Mouse (Mus musculus): ENCODE measurements around the gene Melk. TPM values are rescaled to one million over a fixed set of nuclear protein-coding genes. Genes with fewer than 3 reads are reported as not detected.

The Melk gene
- polyA plus RNA-seq (2012; rRNA removed): 10.5 and 12.9 TPM in 2 replicates

DNA sequence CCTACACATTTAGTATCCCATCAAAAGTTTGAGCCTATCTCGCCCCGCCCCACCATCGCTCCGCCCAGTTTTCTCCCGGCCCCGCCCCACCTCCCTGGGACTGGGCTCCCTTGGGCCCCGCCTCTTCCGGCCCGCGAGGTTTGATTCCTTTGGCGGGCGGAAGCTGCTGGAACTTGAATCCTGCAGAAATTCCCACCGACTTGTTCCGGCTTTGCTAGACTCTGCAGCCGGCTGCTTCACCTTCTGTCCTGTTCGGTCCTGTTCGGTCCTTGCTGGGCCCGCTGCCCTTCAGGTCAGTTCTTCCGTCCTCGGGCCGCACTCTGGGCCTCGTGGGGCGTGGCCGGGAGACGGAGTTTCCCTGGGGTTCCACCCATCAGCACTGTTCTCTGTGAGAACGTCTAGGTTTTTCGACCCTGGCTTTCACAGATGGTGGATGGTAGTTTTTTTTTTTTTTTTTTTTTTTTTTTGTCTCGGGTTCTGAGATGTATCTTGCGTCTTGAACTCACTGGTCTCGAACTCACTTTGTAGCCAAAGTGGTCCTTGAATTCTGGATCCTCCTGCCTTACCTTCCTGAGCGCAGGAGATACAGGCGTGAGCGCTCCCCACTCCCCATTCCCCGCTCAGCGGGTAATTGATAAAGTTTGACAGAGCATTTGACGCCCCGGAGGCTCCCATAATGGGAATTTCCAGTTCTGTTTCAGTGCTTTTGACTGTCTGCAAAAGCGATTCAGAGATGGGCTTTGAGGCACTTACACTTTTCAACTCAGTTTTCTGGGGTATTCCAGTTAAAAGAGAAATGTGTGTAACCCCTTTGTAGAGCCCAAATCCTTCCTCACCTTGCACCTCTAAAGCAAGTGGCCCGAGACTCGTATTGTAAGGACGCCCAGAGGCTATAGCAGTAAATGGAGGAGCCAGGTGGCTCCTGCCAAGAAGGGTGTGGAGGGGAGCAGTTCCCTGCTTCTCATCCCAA lies at the start of gene Melk:
Gene Melk (plus strand): TSS at position 96 of the 970 bp plus-strand sequence.

Other genes starting within 250 kb of the Melk start
- gene Gne, start 216.7 kb upstream of the Melk start, polyA plus RNA-seq (2012; rRNA removed): 8.1 and 8.6 TPM in 2 replicates
- gene Rnf38, start 67.1 kb upstream of the Melk start, polyA plus RNA-seq (2012; rRNA removed): 22.6 and 26.5 TPM in 2 replicates